Mouse (Mus musculus): ENCODE measurements around the gene Tmem245. TPM values are rescaled to one million over a fixed set of nuclear protein-coding genes. Genes with fewer than 3 reads are reported as not detected.

Gene Tmem245
- total and polyA plus RNA-seq, 3 experiments: 7.3 to 15.0 (median 7.7) TPM

DNA sequence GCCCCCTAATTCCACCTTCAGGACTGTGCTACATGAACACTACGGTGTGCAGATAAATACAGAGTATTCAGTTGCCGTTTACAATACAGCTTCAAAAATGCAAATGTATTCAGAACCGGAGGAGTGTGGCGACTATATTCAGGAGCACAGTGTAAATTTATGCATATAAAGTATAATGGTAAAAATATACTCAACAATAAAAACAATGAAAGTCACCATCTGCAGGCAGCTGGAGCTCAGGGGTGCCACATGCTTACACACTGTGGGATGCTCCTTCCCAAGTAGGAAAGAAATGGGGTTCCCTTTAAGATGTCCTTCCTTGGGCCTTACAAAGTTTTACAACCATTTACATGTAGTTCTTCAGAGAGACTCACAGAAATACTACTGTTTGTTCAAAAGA lies 5.8 kb downstream of the Tmem245 start:
- DNase-seq (ENCODE audit: low read depth, low spot score): no peak

DNA sequence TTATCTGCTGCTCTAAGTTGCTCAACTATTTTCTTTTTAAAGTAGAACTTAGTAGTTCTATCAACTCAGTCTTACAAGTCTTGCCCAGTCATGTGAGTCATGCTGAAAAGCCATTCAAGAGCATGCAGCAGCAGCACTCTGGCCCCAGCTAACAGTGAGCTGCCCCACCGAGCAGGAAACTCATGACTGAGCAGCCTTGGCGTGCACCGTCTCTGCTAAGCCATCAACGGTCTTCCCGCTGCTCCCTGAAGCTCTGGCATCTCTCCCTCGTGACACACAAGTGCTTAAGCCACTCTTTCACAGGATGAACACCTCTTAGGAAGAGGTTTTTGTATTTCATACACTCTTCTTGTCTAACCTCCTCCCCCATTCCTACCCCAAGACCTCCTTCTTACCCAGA lies 10.1 kb downstream of the Tmem245 start:
- Histone ChIP-seq H3K9me3 (replicated peaks; ENCODE audit: insufficient read depth, low read length) (no peaks in the 10 kb centered on the region), H3K27ac (ENCODE audit: control insufficient read depth, low read depth, low read length) (no peak overlapping the region), H3K4me3 (ENCODE audit: control insufficient read depth in 1 of 2, insufficient read depth in 1 of 2, low read depth in 2 of 2, low read length in 2 of 2) (no peak overlapping the region), H3K27me3 (ENCODE audit: control insufficient read depth in 1 of 2, insufficient read depth in 2 of 2, low read length in 2 of 2) (no peaks in the 10 kb centered on the region), H3K9ac (ENCODE audit: control insufficient read depth, low read depth, low read length, poor library complexity, severe bottlenecking) (no peak overlapping the region), H3K4me1 (ENCODE audit: control insufficient read depth in 1 of 2, insufficient read depth in 2 of 2, low read length in 2 of 2) (peaks cover 6 to 8% of the 10 kb centered on the region in 2 experiments; a peak in 3 of 4 replicates), H3K79me2 (ENCODE audit: control insufficient read depth, insufficient read depth, low read length, poor library complexity) (peaks cover 25% of the 10 kb centered on the region), H3K36me3 (ENCODE audit: control insufficient read depth in 1 of 2, insufficient read depth in 2 of 2, low read length in 2 of 2) (peaks cover 7 to 12% of the 10 kb centered on the region in 2 experiments)
- no peak for DNase-seq (ENCODE audit: low read depth, low spot score)
- TF ChIP-seq NRF1 (IDR thresholded peaks at IDR 0.05; ENCODE audit: insufficient read depth, low read depth, low read length, poor library complexity, severe bottlenecking): no peak
- no peak for TF ChIP-seq MAFK (IDR thresholded peaks at IDR 0.05; ENCODE audit: borderline replicate concordance, low read depth, low read length)
- no peak for TF ChIP-seq ETS1 (IDR thresholded peaks at IDR 0.05; ENCODE audit: low read depth, low read length)
- no peak for TF ChIP-seq SIN3A (IDR thresholded peaks at IDR 0.05; ENCODE audit: low read length)
- no peak for TF ChIP-seq MYC (IDR thresholded peaks at IDR 0.05; ENCODE audit: low read depth, low read length)
- no peak for TF ChIP-seq CHD1 (IDR thresholded peaks at IDR 0.05; ENCODE audit: low read depth, low read length)
- no peak for TF ChIP-seq ZC3H11A (IDR thresholded peaks at IDR 0.05; ENCODE audit: low read depth, low read length)
- no peak for TF ChIP-seq ZMIZ1 (IDR thresholded peaks at IDR 0.05; ENCODE audit: low read depth, low read length)
- TF ChIP-seq ELF1 (IDR thresholded peaks at IDR 0.05; ENCODE audit: low read depth, low read length): no peak
- TF ChIP-seq POLR2A (IDR thresholded peaks at IDR 0.05; ENCODE audit: control insufficient read depth in 1 of 2, insufficient read depth in 1 of 2, low read depth in 1 of 2, low read length in 2 of 2, poor library complexity in 1 of 2): no peak
- no peak for TF ChIP-seq HCFC1 (IDR thresholded peaks at IDR 0.05; ENCODE audit: low read depth, low read length)
- TF ChIP-seq RAD21 (IDR thresholded peaks at IDR 0.05; ENCODE audit: low read depth, low read length): no peak
- no peak for TF ChIP-seq KAT2A (conservative IDR thresholded peaks at IDR 0.05; ENCODE audit: low read depth, low read length)
- no peak for TF ChIP-seq USF2 (IDR thresholded peaks at IDR 0.05; ENCODE audit: borderline replicate concordance in 1 of 2, insufficient read depth in 1 of 2, low read depth in 1 of 2, low read length in 2 of 2)
- no peak for TF ChIP-seq UBTF (IDR thresholded peaks at IDR 0.05; ENCODE audit: borderline replicate concordance, insufficient read depth, low read depth, low read length)
- no peak for TF ChIP-seq POLR2AphosphoS5 (IDR thresholded peaks at IDR 0.05; ENCODE audit: borderline replicate concordance, low read depth, low read length)
- TF ChIP-seq ZKSCAN1 (IDR thresholded peaks at IDR 0.05; ENCODE audit: low read depth, low read length): no peak
- no peak for TF ChIP-seq EP300 (IDR thresholded peaks at IDR 0.05; ENCODE audit: low read depth in 1 of 2, low read length in 2 of 2)
- TF ChIP-seq NELFE (IDR thresholded peaks at IDR 0.05; ENCODE audit: low read depth, low read length): no peak

More for the DNA sequence above, 5.8 kb downstream of the Tmem245 start:
- Histone ChIP-seq H3K9ac (ENCODE audit: control insufficient read depth, low read depth, low read length, poor library complexity, severe bottlenecking) (no peak overlapping the region), H3K27me3 (ENCODE audit: control insufficient read depth in 1 of 2, insufficient read depth in 2 of 2, low read length in 2 of 2) (no peaks in the 10 kb centered on the region), H3K79me2 (ENCODE audit: control insufficient read depth, insufficient read depth, low read length, poor library complexity) (peaks cover 59% of the 10 kb centered on the region), H3K4me3 (ENCODE audit: control insufficient read depth in 1 of 2, insufficient read depth in 1 of 2, low read depth in 2 of 2, low read length in 2 of 2) (no peak overlapping the region), H3K36me3 (ENCODE audit: control insufficient read depth in 1 of 2, insufficient read depth in 2 of 2, low read length in 2 of 2) (peaks cover 0 to 26% of the 10 kb centered on the region in 2 experiments; a peak in 2 of 4 replicates), H3K9me3 (replicated peaks; ENCODE audit: insufficient read depth, low read length) (no peaks in the 10 kb centered on the region), H3K27ac (ENCODE audit: control insufficient read depth, low read depth, low read length) (no peak overlapping the region), H3K4me1 (ENCODE audit: control insufficient read depth in 1 of 2, insufficient read depth in 2 of 2, low read length in 2 of 2) (peaks cover 6 to 13% of the 10 kb centered on the region in 2 experiments)
- TF ChIP-seq POLR2AphosphoS5 (IDR thresholded peaks at IDR 0.05; ENCODE audit: borderline replicate concordance, low read depth, low read length): no peak
- no peak for TF ChIP-seq MEF2A (IDR thresholded peaks at IDR 0.05; ENCODE audit: extremely low read depth, insufficient replicate concordance, low read depth, low read length, poor library complexity, severe bottlenecking)
- no peak for TF ChIP-seq HCFC1 (IDR thresholded peaks at IDR 0.05; ENCODE audit: low read depth, low read length)
- TF ChIP-seq TBP (IDR thresholded peaks at IDR 0.05; ENCODE audit: low read depth, low read length): no peak
- no peak for TF ChIP-seq RAD21 (IDR thresholded peaks at IDR 0.05; ENCODE audit: low read depth, low read length)
- TF ChIP-seq ETS1 (IDR thresholded peaks at IDR 0.05; ENCODE audit: low read depth, low read length): no peak
- no peak for TF ChIP-seq MYB (IDR thresholded peaks at IDR 0.05; ENCODE audit: low read depth, low read length)
- no peak for TF ChIP-seq GABPA (IDR thresholded peaks at IDR 0.05; ENCODE audit: low read depth, low read length)
- no peak for TF ChIP-seq POLR2A (IDR thresholded peaks at IDR 0.05; ENCODE audit: control insufficient read depth in 1 of 2, insufficient read depth in 1 of 2, low read depth in 1 of 2, low read length in 2 of 2, poor library complexity in 1 of 2)
- no peak for TF ChIP-seq MAX (IDR thresholded peaks at IDR 0.05; ENCODE audit: low read length)
- no peak for TF ChIP-seq TCF12 (IDR thresholded peaks at IDR 0.05; ENCODE audit: low read depth, low read length)
- TF ChIP-seq ZKSCAN1 (IDR thresholded peaks at IDR 0.05; ENCODE audit: low read depth, low read length): no peak
- TF ChIP-seq USF1 (IDR thresholded peaks at IDR 0.05; ENCODE audit: low read depth, low read length): no peak
- no peak for TF ChIP-seq ZMIZ1 (IDR thresholded peaks at IDR 0.05; ENCODE audit: low read depth, low read length)
